In the genomic region with DNA sequence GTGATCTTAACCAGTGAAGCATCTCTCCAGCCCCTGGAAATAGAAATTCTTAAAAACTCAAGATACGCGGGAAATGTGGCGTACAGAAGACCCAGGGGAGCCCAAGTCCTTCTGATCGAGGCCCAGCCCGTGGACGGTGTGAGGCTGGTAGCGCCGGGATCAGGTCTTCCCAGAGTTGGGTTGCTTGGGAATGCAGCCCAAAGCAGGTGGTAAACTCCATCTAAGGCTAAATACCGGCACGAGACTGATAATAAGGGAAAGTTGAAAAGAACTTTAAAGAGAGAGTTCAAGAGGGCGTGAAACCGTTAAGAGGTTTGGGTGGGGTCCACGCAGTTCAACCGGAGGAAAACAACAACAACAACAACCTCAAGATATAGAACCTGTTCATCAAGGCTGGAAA, we compare ENCODE assay signal across 8 mouse cellular contexts. TPM values are rescaled to one million over a fixed set of nuclear protein-coding genes. Genes with fewer than 3 reads are reported as not detected.
DNase-seq lines count a peak whose midpoint lies in the region; ATAC-seq lines count a peak whose summit lies in the region.

No protein-coding gene starts in this region.

- WGBS in limb, embryonic 10.5 days: 91% methylated on average over 14 of the region's 14 CpGs
- WGBS in stomach, embryonic 15.5 days: 90% methylated on average over 14 of the region's 14 CpGs

- ATAC-seq in stomach, embryonic 15.5 days (ENCODE audit: insufficient read depth, low FRiP score, low read depth): peak; percentile 72; the same call in 1 of the 2 replicates

- H3K9ac ChIP-seq in stomach, embryonic 15.5 days: no peak overlapping the region

- H3K36me3 ChIP-seq in limb, embryonic 10.5 days: no peaks in the 10 kb centered on the region
- no peaks in the 10 kb centered on the region for H3K36me3 ChIP-seq in stomach, embryonic 15.5 days

- intact Hi-C loops in gastrocnemius, postnatal 14 days (cut with DNase I; ENCODE audit: low total_unique reads): no loop called here

- no peak overlapping the region for H3K4me2 ChIP-seq in stomach, embryonic 15.5 days

- no peaks in the 10 kb centered on the region for H3K9me3 ChIP-seq in limb, embryonic 10.5 days (replicated peaks)
- no peaks in the 10 kb centered on the region for H3K9me3 ChIP-seq in stomach, embryonic 15.5 days

- no peak overlapping the region for H3K4me3 ChIP-seq in limb, embryonic 10.5 days
- no peak overlapping the region for H3K4me3 ChIP-seq in stomach, embryonic 15.5 days (replicated peaks)

- no peaks in the 10 kb centered on the region for H3K4me1 ChIP-seq in limb, embryonic 10.5 days
- H3K4me1 ChIP-seq in stomach, embryonic 15.5 days: no peaks in the 10 kb centered on the region

- no peaks in the 10 kb centered on the region for H3K27me3 ChIP-seq in limb, embryonic 10.5 days (ENCODE audit: low read depth, poor library complexity, severe bottlenecking)
- H3K27me3 ChIP-seq in stomach, embryonic 15.5 days (replicated peaks): no peaks in the 10 kb centered on the region

- DNase-seq in gastrocnemius, postnatal 14 days: peak; percentile 31
- no peak for DNase-seq in gastrocnemius, adult 18-20 months (ENCODE audit: low spot score)
- peak; percentile 42 for DNase-seq in right cerebral cortex, postnatal 4 days
- no peak for DNase-seq in right cerebral cortex, postnatal 25 days
- peak; percentile 62 for DNase-seq in c-Kit-positive CD71-positive TER-119-positive erythroid progenitor cells, embryonic 14.5 days (ENCODE audit: low spot score)
- DNase-seq in limb, embryonic 10.5 days (ENCODE audit: low spot score): peak; percentile 69
- no peak for DNase-seq in cerebellum, adult 11-12 months

- no peak overlapping the region for H3K27ac ChIP-seq in limb, embryonic 10.5 days
- H3K27ac ChIP-seq in stomach, embryonic 15.5 days: no peak overlapping the region

RNA-seq across cellular contexts. Expression of a gene that starts 25.3 kb away (rescaled TPM):
- not detected for total RNA-seq in gastrocnemius, postnatal 14 days (2021)
- not detected for total RNA-seq in gastrocnemius, adult 18-20 months (2021)
- polyA plus RNA-seq in limb, embryonic 10.5 days (2016; fragmentation: Nextera tagmentation; extraction: Ambion mirVana): not detected in 2 replicates
- polyA plus RNA-seq in stomach, embryonic 15.5 days (2015; fragmentation: Nextera tagmentation; extraction: Ambion mirVana): not detected in 2 replicates

RNA-seq across cellular contexts. Expression of a gene that starts 46.0 kb away (rescaled TPM):
- under 1 TPM; 0.49 to 0.72 TPM for total RNA-seq in gastrocnemius, postnatal 14 days (2021)
- under 1 TPM; 0.24 to 0.39 TPM for total RNA-seq in gastrocnemius, adult 18-20 months (2021)
- polyA plus RNA-seq in limb, embryonic 10.5 days (2016; fragmentation: Nextera tagmentation; extraction: Ambion mirVana): 4.3 and 4.6 TPM in 2 replicates
- 3.0 and 3.1 TPM in 2 replicates for polyA plus RNA-seq in stomach, embryonic 15.5 days (2015; fragmentation: Nextera tagmentation; extraction: Ambion mirVana)

RNA-seq across cellular contexts. Expression of a gene that starts 46.6 kb away (rescaled TPM):
- total RNA-seq in gastrocnemius, postnatal 14 days (2021): 10 to 100 TPM; 21.2 to 21.5 TPM
- total RNA-seq in gastrocnemius, adult 18-20 months (2021): 10 to 100 TPM in 1 of 2 experiments, 1 to 10 TPM in 1; 8.4 to 13.2 TPM
- polyA plus RNA-seq in limb, embryonic 10.5 days (2016; fragmentation: Nextera tagmentation; extraction: Ambion mirVana): 16.5 and 17.2 TPM in 2 replicates
- polyA plus RNA-seq in stomach, embryonic 15.5 days (2015; fragmentation: Nextera tagmentation; extraction: Ambion mirVana): 9.5 and 13.0 TPM in 2 replicates

Comparison
In these comparisons a context has a peak if more than half of its experiments do, and no peak if none do; other contexts are left out.
1. DNase-seq: peak in gastrocnemius, postnatal 14 days (single experiment), right cerebral cortex, postnatal 4 days (single experiment), c-Kit-positive CD71-positive TER-119-positive erythroid progenitor cells, embryonic 14.5 days (single experiment) and limb, embryonic 10.5 days (single experiment); none in gastrocnemius, adult 18-20 months (single experiment), right cerebral cortex, postnatal 25 days (single experiment) and cerebellum, adult 11-12 months (single experiment).